Comparison of ENCODE assay signal across 1 mouse cellular context in the genomic region with DNA sequence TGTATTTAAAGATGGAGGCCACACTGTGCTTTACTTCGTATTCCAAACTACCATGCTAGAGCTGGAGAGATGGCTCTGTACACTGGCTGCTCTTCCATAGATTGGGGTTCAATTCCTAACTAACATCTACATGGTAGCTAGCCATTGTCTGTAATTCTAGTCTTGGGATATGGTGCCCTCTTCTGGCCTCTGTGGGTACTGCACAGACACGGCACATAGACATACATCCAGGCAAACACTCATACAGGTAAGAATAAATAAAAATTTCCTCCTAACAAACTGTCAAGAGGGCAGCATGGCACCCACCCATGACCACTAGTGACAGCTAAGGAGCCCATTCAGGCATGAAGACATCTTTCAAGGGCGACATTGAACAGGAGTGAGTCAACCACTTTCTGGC.
A peak's percentile ranks its signal among the peaks of the same experiment; 100 is the strongest.
TF ChIP-seq lines count a peak whose summit lies in the region.

No protein-coding gene starts in this region.

TF ChIP-seq in CH12.LX, 34 proteins besides CTCF, POLR2A, EP300 and RAD21:
- TF ChIP-seq SMC3 (IDR thresholded peaks at IDR 0.05; ENCODE audit: low read depth, low read length) (peak; percentile 68), HCFC1 (IDR thresholded peaks at IDR 0.05; ENCODE audit: low read depth, low read length) (no peak)
